Mouse (Mus musculus) embryonic fibroblast, embryonic 13.5 days (primary cell): Measurements from ENCODE around the gene Kcnq1.

Experiments used
- CTCF ChIP-seq: IDR thresholded peaks from 2 replicates; pipeline ENCODE4 v1.5.1; 2011; ENCODE audit warnings: mild to moderate bottlenecking, control low read depth, low read length, moderate library complexity, borderline replicate concordance; ENCODE audit not compliant: insufficient read depth
- POLR2A ChIP-seq: IDR thresholded peaks from 2 replicates; pipeline ENCODE4 v1.6.1; 2011; ENCODE audit warnings: low read depth, mild to moderate bottlenecking, control low read depth, low read length, moderate library complexity

GRCm38 (mm10) chr7:143151171-143151570 is 45.0 kb downstream of the Kcnq1 start:
- no peak for TF ChIP-seq CTCF
- TF ChIP-seq POLR2A, result no peak
